Mouse (Mus musculus): Measurements from ENCODE around the gene Colq.
"Not testable (repeated sequence)": the region's sequence is repeated elsewhere in the genome, so short reads cannot be mapped to it uniquely, and the experiment has no call there.

Colq gene

DNA sequence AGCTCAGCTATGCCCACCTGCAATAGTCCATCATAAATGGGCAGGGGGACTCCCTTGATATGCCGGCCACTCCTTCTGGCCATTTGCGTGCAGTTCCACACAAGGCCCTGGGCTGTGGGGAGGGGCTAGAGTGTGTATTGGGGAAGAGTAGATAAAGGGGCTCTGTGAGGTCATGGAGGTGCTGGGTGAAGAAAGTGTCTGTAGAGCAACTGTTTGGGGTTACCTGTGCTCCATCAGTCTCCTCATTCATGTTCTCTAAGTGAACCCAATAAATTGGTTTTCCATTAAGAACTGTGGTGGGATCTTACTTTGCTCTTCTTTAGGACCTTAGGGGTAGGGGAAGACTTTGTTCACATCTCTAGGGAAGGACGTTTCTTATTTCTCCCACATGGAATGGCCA, at the start of gene Colq:
Gene Colq, minus strand, starts transcription at position 101 of the 400 bp plus-strand sequence.
- DNase-seq (ENCODE audit: low spot score), result no peak

DNA sequence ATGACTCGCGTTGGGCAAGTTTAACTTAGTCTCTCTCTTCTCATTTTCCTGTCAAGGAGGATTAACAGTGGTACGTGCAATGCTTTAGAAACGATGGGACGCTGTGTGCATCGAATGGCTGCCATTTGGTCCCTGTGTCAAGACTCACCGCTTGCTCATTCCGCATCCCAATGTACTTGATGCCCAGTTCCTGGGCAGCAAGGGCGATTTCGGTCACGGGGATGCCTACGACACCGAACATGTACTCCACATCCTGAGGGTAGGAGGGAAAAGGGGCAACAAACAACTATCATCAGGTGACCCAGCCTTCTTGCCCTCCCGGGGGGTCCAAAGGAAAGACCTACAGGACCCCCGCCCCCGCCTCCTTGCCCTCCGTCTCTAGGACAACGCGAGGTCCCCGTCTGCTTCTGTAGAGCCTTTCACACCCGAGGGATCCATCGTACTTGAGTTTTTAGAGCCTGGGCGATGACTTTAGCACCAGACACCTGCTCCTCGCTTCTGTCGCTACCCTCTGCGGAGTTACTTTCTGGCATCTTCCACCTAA, 49.3 kb upstream of the Colq start, which contains the start of gene Gm49387:
Gene Gm49387, minus strand, starts transcription at position 533 of the 544 bp plus-strand sequence.
- no peak for DNase-seq (ENCODE audit: low spot score)

DNA sequence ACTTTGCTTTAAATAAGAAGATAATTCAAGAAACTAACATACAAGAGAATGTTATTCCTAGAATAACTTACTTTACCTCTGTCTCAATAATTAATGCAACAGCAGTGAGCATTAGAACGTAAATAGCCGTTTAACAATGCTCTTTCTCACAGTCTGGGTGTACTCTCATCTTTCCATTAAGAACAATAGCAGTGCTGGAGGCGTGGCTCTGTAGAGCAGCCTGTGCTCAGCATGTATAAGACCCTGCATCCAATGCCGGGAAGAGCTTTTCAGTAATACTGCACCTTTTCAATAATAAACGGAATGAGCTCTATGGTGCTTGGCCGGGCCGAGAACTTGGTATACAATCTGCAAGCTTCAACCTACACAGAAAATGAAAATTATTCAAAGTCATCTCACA, 39.5 kb upstream of the Colq start:
- no peak for DNase-seq (ENCODE audit: low spot score)

DNA sequence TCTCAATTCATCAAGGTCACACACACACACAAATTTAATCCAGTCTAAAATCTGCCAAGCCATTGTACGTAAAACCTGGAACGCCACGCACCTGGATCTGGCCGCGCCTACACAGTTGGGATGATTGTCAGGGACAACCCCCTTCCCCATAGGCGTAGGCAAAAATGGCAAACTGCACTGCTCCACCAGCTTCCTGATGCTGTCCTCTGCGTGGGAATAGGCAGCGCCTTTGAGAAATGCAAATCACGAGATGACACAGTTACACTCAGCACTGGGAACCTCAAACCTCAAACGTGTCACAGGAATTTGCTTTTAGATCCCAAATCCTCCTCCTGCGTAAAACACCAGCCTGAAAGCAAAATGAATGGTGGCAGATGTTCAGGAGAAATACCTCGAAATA, 31.6 kb upstream of the Colq start:
- no peak for DNase-seq (ENCODE audit: low spot score)

DNA sequence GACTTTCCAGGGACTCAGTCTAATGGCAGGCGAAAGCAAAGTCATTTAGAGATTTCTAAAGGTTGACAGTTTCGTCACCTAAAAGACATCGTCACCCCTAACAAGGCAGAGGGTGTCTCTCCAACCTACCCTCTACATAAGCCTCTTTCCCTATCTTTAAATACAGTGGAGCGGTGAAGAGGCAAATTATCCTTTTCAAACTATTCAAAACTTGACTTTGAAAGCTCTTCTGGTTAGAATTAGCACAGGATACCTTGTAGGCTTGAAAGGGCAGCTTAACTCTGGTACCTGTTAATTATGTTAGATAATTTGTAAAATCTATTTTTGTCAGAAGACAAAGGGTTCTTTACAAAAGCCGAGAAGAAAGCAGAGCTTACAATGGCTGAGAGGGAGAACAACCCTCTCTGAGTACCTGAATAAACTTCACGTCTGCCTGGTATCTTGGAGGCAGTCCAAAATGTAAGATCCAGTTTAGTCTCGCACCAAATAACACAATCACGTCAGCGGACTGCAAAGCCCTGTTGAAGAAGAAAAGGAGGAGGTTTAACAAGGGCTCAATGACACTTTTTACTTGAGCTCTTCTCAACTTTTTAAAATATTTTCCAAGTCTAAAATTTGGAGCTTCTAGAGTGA, 29.6 kb upstream of the Colq start:
- DNase-seq (ENCODE audit: low spot score), result no peak

DNA sequence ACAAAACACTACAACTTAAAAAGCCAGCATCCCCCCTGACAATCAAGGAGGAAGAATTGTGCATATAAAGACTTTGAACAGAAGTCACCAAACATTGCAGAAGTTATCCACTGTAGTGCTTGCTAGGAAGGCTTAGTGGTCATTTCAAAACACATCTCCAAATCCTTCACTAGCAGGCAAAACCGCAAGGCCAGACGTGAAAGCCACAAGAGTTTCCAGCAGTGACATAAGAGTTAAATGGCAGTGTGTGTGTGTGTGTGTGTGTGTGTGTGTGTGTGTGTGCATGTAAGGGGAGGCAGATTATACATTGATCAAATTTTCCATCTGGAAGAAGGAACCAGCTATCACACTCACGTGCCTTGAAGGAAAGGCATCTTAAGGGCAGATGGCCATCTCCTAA, 26.9 kb upstream of the Colq start:
- no peak for DNase-seq (ENCODE audit: low spot score)

DNA sequence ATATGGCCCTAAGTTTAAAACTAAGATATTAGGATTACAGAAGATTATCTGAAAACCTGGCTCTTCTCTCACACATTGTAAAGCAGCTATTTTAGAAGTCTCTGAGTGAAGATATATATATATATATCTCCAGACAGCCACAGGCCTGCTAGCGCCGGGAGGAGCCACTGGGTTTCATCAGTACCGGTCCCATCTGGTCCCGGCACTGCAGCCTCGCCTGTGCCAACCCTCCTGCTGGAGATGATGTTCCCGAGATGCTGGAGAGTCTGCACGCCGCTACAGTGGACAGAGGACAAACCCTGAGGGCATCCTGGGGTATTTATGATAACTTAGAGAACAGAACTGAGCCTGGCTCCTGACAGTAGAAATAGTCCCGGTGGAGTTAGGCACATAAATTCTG, 26.1 kb upstream of the Colq start:
- no peak for DNase-seq (ENCODE audit: low spot score)

DNA sequence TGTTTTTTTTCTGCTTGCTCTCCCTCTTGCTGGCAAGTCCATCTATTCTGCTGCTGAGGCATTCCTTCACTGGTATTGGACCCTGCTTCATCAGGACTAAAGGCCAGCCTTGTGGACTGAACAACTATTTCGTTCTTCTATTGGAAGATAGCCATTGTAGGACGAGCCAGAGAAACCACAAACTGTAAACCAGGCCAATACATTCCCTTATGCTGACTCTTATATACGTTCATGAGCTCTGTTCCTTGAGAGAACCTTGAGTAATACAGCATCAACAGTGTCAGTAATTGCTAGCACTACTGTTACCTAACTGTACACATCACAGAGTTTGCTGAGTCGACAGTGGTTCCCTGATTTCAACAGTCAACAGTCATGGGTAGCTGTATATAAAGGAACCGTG, 22.5 kb upstream of the Colq start:
- no peak for DNase-seq (ENCODE audit: low spot score)

DNA sequence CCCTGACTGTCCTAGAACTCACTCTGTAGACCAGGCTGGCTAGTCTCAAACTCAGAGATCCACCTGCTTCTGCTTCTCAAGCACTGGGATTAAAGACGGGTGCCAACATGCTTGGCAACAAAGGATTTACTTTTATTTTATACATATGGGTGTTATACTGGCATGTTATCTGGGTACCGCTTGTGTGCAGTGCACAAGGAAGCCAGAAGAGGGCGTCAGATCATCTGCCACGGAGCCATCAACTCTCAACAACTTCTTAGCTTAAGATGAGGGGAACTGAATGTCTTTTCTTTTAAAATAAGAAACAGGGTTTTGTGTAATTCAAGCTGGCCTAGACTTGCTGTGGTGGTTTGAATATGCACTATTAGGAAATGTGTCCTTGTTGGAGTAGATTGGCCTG, 20.8 kb upstream of the Colq start:
- no peak for DNase-seq (ENCODE audit: low spot score)

DNA sequence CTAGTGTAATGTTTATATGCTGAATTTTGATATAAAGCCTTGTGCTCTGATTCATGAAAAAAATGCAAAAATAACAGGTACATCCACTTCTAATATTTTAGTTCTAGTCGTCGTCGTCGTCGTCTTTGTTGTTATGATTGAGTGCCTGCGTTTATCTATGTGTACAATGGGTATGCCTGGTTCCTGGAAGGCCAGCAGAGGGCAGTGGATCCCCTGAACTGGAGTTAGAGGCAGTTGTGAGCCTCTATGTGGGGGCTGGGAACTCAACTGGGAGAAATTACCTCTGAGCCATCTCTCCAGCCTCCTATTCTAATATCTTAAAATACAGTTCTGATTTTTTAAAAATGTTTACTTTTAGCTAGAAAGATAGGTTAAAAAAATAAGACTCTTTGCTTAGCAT, 14.4 kb upstream of the Colq start:
- DNase-seq (ENCODE audit: low spot score), result no peak

DNA sequence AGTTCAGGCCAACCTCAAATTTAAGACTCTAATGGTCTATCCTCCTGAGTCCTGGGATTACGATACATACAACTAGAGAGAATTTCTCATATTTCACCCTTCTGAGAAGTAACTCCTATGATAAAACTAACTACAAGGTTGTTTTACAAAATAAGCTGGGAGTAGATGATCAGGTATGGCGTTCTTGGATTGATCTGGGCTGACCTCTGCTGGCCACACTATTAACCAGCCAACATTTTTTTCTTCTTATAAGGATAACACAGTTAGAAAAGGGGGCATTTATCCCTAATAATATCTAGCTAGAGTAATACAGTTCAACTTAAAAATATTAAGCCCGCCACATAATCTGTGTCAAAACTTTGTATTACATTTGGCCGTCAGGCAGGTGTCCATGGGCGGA, 13.8 kb upstream of the Colq start:
- no peak for DNase-seq (ENCODE audit: low spot score)

DNA sequence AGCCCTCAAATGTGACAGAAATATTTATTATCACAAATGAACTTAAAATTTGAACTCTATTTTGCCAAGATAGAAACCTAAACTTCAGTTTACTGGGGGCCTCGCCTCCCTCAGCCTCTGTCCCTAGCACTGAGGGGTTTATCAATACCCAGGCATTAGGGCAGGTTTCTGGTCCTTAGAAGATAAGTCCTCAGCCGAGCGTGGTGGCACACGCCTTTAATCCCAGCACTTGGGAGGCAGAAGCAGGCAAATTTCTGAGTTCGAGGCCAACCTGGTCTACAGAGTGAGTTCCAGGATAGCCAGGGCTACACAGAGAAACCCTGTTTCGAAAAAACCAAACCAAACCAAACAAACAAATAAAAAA, 11.5 kb upstream of the Colq start:
- DNase-seq (ENCODE audit: low spot score), result not testable (repeated sequence)

DNA sequence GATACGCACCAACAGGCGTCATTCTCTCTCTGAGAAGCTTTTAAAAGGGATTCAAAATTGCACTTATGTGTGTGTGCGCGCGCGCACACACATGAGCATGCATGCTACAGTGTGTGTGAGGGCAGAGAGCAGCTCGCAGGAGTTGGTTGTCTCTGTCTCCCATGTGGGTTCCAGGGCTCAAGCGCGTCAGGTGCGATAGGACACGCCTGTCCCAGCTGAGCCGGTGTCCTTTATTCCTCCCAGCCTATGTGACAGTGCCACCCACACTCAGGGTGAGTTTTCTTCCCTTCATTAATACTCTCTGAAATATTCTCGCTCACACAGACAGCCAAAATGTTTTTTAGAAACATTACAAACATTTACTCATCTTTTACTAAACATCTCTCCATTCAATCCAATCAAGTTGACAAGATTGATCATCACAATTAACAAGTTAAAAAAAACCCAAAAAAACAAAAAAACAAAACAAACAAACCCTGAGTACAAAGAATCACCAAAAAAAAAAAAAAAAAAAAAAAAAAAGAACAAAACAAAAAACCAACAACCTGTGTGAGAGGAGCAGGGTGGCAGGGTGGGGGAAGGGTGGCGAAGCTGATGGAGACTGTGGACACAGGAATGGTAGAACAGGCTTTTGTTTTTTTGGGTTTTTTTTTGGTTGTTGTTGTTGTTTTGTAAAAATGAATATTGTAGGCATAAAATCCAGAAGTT, 10.9 kb upstream of the Colq start:
- DNase-seq (ENCODE audit: low spot score), result no peak

DNA sequence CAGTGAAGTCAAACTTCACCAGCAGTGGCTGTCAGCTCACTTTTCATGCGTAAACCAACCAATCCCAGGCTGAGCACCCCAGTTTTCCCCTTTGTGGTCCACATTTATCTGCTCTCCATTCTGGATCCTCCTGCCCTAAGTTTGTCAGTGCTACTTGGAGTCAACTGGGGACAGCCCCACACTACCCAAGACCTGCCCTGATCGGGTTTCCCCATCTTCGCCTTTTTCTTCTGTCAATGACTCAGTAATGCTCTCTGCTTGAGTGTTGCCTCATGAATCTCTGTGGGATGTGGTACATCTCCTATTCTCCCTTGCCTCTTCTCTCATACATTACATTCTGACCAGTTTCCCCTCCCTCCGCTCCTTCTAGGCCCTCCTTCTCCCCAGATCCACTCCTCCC, 6.3 kb upstream of the Colq start:
- DNase-seq (ENCODE audit: low spot score), result no peak

DNA sequence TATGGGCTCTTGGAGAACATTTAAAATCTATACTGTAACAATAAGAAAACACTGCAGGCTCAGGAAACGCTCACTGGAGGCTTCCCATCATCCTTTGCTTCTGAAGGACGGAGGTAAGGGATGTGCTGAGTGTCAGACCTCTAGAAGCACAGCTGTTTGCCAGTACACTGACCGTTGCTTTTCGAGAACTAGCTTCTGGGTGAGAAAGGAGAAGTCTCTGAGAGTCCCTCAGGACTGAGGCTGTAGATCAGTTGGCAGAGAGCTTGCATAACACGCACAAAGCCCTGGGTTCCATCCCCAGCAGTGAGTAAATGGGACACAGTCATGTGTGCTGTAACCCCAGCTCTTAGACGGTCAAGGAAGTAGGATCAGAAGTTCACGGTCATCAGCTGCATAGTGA, 5.3 kb upstream of the Colq start:
- DNase-seq (ENCODE audit: low spot score), result no peak

DNA sequence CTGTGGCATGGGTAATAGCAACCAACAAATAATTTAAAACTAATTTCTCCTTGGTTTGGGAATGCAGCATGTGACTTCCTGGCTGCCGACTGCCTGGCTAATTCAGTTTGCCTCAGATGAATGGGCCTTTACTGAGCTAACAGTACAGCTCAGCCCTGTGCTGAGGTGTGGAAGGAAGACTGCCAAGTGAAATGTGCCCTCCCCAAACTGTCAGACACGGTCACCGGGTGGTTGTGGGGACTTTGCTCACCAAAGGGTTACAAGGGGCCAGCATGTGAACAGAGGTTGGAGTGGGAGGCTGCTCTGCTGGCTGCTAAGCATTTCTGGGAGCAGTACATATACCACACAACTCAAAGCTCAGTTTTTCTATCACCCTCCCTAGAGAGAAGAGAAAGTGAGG, 3.5 kb upstream of the Colq start:
- DNase-seq (ENCODE audit: low spot score), result no peak

DNA sequence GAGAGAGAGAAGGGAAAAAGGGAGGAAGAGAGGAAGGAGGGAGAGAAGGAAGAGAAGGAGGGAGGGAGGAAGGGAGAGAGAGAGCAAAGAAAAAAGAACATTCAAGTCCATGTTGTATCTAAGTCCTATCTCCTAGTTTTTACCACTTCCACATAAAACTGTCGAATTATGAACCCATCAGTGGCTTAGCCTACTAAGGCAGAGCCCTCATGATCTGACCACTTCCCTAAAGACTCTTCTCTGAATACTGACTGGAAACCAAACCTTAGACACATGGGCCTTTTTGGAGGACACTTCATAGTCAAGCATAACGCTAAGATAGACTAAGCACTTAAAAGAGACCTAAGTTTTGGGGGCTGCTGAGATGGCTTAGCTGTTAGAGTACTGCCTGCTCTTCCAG, 1.9 kb upstream of the Colq start:
- no peak for DNase-seq (ENCODE audit: low spot score)

DNA sequence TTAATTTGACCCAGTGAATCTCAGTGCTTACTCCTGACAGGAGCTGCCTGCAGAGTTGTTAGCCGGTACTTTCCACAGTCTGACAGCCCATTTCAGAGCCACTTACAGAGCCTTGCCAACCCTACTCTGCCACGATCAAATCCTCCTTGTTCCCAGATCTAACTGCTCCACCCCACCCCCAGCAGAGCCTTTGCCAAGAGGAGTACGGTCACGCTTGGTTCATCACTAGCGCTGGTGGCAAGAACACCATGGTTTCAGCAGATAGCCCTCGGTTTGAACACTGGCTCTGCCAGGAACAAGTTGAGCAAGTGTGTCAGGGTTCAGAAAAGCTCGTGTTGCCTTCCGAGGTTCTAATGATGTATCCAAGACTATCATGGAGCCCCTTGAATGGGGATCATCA, 4.7 kb downstream of the Colq start:
- no peak for DNase-seq (ENCODE audit: low spot score)

DNA sequence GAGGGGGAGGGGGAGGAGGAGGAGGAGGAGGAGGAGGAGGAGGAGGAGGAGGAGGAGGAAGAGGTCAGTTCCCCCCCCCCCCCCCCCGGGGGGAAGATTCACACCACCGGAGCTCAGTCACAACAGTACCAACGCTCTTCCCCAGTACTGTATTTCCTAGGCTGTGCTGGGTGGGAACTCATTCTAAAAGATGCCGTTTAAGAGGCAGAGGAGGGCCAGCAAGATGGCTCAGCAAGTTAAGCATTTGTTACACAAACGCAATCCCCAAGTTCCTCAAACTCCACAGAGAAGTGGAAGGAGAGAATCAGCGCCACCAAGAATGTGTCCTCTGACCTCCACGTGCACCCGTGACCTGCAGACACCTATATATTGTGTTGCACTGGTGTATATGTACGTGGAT, 8.1 kb downstream of the Colq start:
- DNase-seq (ENCODE audit: low spot score), result no peak

DNA sequence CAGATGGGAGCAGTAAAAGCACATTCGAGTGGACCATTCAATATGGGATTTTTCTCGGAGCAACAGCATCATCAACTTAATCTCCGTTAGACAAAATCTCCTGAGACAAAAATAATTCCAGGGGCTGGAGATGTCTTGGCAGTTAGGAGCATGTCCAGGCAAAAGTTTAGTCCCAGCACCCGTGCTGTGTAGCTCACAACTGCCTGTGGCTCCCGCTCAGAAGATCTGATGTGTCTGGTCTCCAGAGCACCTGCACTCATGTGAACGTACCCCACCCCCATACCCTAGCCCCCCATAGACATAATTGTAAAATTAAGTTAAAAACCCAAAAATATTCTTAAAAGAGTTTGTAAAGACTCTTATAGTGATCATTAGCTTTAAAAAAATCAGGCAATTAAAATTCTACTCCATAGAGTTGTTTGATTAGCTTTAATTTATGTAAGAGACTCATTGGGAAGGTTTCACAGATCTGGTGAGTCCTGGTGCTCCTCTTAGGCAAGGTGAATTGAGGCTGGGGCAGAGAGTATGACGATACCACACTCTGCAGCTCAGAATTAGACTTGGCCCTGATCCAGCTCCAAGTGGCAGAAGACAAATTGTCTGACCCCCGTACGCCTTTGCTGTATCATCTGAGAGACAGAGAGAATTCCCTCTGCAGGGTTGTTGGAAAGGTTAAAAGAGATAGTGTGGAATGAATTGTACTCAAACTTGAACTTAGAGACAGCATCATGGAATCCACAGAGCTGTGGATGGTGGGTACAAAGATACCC, 13.0 kb downstream of the Colq start:
- DNase-seq (ENCODE audit: low spot score), result no peak

DNA sequence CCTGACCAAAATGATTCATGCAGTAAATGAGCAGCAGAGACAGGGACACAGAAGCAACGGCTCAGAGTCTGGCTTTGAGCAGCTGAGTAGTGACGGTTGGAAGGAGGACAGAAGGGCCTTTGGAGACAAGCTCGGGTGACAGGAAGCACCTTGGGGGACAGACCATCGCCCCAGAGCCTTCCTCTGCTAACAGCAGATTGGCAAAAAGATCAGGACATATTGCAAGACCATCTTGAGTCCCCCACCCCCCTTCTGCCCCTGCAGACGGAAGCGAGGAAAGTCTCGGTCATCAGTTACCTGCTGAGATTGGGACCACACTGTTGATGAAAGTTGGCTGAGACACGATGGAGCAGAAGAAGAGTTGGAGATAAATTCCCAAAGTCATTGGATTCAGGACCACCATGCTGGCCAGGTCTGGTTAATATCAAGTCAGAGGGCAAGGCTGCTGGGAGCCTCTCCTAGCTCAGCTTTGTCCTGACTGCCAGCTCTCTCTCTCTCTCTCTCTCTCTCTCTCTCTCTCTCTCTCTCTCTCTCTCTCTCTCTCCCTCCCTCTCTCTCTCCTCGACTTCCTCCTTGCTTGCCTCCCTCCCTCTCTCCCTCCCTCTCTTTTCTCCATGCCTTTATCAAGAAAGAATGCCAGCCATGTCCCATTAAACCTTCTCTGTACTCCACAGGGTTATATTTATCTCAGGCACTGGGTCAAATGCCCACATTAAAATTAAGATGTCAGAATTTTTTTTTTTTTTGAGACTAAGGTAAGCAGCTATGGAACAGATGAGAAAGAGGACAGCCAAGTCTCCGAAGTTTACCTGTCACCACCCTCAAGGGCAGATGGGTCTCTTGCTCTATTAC, 14.1 kb downstream of the Colq start:
- no peak for DNase-seq (ENCODE audit: low spot score)

DNA sequence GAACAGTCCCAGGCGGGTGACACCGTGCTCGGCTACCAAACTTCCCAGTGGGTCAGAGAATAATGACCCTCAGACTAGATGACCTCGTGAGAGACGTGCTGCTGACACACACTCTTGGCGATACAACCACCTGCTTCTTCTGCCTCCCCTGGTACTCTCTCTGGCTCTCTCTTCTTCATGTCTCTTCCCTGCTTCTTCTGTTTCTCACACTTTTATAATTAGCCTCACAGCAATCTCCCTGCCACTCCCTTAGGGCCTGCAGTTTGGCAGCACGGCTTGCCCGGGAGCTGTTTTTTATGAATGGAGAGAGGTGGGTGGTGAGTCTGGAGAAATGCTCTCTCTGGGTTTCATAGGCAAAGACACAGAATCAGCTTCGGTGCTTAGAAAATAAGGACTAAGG, 15.3 kb downstream of the Colq start:
- no peak for DNase-seq (ENCODE audit: low spot score)

All from ovary, postnatal 10 days (tissue).